Mouse (Mus musculus): ENCODE data around the gene Fignl2. TPM values are rescaled to one million over a fixed set of nuclear protein-coding genes. Genes with fewer than 3 reads are reported as not detected.

The Fignl2 gene
- total RNA-seq, 1 experiment from 2014 or later = not detected

DNA sequence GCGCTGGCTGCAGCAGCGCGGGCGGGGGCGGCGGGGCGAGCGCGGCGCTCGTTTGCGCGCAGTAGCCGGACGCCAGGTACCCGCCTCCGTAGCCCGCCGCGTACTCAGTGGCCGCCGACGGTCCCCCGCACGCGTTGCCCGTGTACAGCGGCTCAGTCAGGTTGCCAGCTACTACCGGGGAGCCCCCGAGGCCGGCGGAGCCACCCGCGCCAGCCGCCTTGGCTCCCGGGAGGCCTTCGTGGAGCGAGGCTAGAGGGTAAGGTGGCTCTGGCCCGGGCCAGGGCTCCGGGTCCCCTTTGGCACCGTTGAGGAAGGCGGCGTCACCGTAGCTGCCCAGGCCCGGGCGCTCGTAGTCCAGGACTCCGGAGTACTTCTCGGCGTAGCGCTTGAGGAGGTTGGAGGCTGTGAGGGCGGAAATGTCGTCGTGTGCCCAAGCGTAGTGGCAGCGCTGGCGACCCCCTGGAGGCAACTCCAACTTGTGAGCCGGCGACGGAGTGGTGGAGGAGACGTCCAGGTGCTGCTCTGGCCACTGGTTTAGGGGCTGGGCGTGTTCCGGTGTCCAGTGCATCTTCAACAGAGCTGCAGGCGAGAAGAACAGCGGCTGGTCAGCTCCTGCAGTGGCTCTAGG is 24.4 kb downstream of the Fignl2 start:
- ATAC-seq (replicated peaks in 1 of 2; ENCODE audit: insufficient read depth in 1 of 2, low FRiP score in 2 of 2, low TSS enrichment in 1 of 2, low read depth in 1 of 2, poor library complexity in 2 of 2, severe bottlenecking in 2 of 2) = no peak

DNA sequence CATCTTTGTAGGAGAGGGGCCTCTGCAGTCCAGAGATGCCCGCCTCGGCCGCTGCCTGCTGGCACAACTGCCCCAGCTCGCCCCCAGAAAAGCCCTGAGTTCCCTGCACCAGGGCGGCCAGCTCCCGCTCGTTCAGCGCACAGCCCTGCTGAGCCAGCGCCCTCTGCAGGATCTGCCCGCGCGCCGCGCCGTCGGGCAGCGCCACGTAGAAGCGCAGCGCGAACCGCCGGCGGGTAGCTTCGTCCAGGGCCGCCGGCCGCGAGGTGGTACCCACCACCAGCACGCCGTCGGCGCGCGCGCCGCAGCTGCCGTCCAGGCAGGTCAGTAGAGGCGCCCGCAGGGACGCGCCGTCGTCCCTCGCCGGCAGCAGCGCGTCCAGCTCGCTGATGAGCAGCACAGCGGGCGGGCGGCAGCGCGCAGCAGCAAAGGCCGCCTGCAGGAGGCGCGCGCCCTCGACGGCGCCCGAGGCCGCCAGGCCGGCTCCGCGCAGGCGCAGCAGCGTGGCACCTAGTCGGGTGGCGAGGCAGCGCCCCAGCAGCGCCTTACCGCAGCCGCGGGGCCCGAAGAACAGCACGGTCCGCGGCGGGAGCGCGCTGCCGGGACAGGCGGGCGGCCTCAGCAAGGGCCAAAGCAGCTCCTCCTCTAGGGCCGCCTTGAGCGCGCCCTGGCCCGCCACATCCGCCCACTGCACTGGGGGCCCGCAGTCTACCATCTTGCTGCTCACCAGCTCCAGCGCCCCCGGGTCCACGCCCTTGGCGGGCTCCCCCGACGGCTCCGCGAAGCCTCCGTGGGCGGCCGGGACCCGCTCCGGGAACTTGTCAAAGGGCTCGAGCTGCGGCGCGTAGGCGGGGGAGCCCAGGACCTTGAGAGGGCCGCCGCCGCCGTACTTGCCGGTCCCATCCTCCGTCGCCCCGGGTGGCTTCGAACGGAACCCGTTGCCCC is 25.5 kb downstream of the Fignl2 start:
- no peak for ATAC-seq (replicated peaks in 1 of 2; ENCODE audit: insufficient read depth in 1 of 2, low FRiP score in 2 of 2, low TSS enrichment in 1 of 2, low read depth in 1 of 2, poor library complexity in 2 of 2, severe bottlenecking in 2 of 2)

DNA sequence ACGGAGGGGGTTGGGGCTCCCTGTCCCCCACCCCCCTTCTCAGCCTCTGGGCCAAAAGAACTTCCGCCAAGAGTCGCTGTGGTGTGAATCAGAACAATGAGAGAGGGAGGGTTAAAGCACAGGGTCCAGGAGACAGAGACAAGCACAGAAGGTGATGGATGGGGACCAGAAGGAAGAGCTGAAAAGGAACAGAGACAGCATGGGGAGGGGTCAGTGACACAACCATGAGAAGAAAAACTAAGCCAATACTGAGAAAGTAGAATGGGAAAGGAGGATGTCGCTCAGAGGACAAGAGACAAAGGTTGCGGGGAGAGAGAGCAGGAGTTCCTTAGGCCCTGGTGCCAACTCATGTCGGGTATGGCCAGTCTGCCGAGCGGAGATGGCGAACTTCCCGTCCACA is 26.5 kb downstream of the Fignl2 start:
- ATAC-seq (replicated peaks in 1 of 2; ENCODE audit: insufficient read depth in 1 of 2, low FRiP score in 2 of 2, low TSS enrichment in 1 of 2, low read depth in 1 of 2, poor library complexity in 2 of 2, severe bottlenecking in 2 of 2) = no peak

DNA sequence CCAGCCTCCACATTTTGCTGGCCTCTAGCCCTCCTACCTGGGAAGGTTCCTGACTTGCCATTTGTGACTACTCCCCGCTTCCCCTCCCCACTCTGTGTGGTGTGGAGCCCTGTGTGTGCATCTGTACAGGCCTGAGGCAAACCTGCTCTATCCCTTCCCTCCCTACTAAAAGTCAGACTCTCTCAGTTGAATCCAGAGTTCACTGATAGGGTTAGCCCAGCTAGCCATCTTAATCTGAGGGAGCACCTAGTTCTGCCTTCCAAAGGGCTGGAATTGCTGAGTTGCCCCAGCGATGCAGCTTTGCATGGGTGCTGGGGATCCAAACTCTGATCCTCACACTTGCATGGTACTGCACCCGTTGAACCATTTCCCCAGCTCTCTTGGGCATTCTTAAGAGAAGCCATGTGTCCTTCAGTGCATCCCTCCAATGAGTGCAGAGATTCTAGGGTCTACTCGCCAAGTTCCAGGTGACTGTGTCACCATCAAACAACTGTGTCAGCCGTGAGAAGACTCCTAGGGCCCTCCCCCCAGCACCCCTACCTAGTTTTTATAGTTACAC is 29.9 kb downstream of the Fignl2 start:
- no peak for ATAC-seq (replicated peaks in 1 of 2; ENCODE audit: insufficient read depth in 1 of 2, low FRiP score in 2 of 2, low TSS enrichment in 1 of 2, low read depth in 1 of 2, poor library complexity in 2 of 2, severe bottlenecking in 2 of 2)

DNA sequence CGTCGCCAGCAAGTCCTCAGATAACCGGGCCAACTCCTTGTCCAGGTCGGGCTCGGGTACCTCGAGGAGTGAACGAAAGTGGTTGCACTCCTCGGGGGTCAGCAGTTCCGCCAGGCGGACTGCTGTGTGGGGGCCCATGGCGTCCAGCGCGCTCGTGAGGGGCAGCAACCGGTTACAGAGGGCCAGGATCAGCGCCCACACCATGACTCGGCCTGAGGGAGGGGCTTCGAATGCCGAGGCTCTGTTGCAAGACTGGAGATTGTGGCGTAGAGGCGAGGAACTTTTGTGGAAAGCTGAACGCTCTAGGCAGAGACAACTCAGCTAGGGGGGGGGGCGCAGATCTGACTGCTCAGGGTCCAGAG is 31.2 kb downstream of the Fignl2 start, which contains the start of gene Gm47841:
Gm47841 (minus strand) TSS at position 204 of the 362 bp plus-strand sequence.
- ATAC-seq (replicated peaks in 1 of 2; ENCODE audit: insufficient read depth in 1 of 2, low FRiP score in 2 of 2, low TSS enrichment in 1 of 2, low read depth in 1 of 2, poor library complexity in 2 of 2, severe bottlenecking in 2 of 2) = no peak

DNA sequence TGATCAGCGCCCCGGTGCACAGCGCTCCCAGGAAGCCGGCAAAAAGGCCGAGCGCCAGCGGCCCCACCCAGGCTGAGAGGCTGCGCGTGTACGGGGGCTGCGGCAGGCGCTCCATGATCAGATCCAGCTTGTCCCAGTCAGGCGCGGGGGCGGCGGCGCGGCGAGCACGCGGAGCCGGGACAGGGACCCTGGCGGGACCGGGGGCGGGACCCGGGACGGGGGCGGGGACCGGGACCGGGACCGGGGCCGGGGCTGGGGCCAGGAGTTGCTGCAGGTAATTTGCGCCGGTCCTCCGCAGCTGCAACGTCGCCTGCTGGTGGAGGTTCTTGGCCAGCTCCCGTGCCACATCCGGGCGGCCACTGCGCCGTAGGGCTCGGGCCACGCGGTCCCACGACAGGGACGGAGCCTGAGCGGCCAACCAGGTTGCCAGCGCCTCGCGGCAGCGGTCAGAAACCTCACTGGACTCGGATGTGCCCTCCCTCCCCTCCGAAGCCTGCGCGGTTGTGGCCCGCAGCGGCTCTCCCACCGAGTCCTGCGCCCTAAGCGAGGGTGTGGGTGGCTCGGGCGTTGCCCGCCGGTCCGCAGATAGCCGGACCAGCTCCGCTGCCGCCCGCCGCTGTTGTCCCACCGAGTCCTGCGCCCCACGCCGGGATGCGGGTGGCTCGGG is 31.7 kb downstream of the Fignl2 start:
- ATAC-seq (replicated peaks in 1 of 2; ENCODE audit: insufficient read depth in 1 of 2, low FRiP score in 2 of 2, low TSS enrichment in 1 of 2, low read depth in 1 of 2, poor library complexity in 2 of 2, severe bottlenecking in 2 of 2) = no peak

DNA sequence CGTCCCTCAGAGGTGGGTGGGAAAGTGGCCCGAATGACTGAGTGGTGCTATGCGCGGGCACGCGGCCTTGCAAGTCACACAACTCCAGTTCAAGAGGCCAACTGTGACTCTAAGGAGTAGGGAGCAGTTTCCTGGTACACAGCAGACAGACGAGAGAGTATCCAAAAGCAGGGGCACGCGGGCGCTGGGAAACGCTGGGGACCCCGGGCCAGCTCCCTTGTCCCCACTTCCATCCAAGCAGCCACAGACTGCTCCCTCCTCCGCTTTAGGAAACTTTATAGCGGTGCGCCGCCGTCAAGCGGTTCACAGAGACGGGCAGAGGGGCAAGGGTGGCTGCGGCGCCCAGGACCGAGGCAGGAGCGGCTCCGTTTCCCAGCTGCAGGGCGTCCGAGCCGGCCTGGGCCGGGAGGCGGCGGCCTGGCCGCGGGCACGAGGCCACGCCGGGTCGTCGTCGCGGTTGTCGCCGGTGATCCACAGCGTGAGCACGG is 32.3 kb downstream of the Fignl2 start:
- no peak for ATAC-seq (replicated peaks in 1 of 2; ENCODE audit: insufficient read depth in 1 of 2, low FRiP score in 2 of 2, low TSS enrichment in 1 of 2, low read depth in 1 of 2, poor library complexity in 2 of 2, severe bottlenecking in 2 of 2)

DNA sequence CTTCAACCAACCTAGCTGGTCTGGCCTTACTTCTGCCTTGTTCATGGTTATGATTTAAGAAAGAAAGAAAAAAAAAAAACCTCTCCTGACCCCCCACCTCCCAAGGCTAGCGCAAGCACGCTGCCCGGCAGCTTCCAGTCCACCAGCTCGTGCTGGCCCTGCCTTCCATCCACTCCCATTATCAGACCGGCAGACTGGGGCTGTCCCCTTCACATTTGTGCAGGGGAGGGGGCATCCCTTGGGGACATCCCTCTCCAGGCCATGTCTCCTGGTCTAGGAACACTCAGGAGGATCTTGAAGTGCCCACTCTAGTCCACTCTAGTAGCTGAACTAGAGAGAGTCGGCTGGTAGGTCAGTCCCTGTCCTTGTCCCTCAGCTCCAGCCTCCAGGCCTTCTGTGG is 33.8 kb downstream of the Fignl2 start:
- ATAC-seq (replicated peaks in 1 of 2; ENCODE audit: insufficient read depth in 1 of 2, low FRiP score in 2 of 2, low TSS enrichment in 1 of 2, low read depth in 1 of 2, poor library complexity in 2 of 2, severe bottlenecking in 2 of 2) = no peak

DNA sequence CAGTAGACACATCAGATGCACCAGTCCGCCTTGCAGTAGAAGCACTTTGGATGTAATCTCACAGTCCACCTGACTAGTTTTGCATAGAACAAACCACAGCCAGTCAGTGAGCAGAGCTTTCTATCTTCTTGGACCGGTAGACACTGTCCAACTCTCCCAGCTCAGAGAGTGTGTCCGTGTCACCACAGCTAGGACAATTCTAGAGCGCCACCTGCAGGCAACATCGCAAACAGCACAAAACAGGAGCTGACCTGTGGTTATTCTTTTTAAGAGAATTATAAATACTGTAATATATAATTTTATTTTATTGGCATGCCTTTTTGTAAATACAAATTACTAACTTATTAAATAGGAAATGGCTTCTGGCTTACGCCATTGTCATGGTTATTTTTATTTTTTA is 35.8 kb downstream of the Fignl2 start:
- ATAC-seq (replicated peaks in 1 of 2; ENCODE audit: insufficient read depth in 1 of 2, low FRiP score in 2 of 2, low TSS enrichment in 1 of 2, low read depth in 1 of 2, poor library complexity in 2 of 2, severe bottlenecking in 2 of 2) = no peak

DNA sequence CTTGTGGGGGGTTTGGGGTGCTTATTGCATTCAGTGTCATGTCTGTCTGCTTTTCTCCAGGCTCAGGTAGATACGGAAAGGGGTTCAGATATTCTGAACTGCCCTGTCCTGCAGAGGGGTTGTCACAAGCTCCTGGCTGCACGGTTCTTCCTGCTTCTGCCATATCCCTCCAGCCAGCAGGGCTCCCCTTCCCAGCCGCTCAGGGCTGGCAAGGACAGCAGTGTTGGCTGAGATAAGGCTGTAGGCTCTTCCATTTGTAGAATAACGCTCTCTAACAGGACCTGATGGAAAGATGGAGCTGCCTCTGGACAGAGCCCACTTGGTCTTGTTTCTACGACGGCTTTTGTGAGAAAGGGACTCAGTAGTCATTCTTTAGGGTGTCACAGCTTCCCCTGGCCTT is 36.4 kb downstream of the Fignl2 start:
- no peak for ATAC-seq (replicated peaks in 1 of 2; ENCODE audit: insufficient read depth in 1 of 2, low FRiP score in 2 of 2, low TSS enrichment in 1 of 2, low read depth in 1 of 2, poor library complexity in 2 of 2, severe bottlenecking in 2 of 2)

DNA sequence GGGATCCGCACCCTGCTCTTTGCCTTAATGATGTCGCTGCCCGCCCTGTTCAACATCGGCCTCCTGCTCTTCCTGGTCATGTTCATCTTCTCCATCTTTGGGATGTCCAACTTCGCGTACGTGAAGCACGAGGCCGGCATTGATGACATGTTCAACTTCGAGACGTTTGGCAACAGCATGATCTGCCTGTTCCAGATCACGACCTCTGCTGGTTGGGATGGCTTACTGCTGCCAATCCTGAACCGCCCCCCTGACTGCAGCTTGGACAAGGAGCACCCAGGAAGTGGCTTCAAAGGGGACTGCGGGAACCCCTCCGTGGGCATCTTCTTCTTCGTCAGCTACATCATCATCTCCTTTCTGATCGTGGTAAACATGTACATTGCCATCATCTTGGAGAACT is 38.7 kb downstream of the Fignl2 start:
- no peak for ATAC-seq (replicated peaks in 1 of 2; ENCODE audit: insufficient read depth in 1 of 2, low FRiP score in 2 of 2, low TSS enrichment in 1 of 2, low read depth in 1 of 2, poor library complexity in 2 of 2, severe bottlenecking in 2 of 2)

DNA sequence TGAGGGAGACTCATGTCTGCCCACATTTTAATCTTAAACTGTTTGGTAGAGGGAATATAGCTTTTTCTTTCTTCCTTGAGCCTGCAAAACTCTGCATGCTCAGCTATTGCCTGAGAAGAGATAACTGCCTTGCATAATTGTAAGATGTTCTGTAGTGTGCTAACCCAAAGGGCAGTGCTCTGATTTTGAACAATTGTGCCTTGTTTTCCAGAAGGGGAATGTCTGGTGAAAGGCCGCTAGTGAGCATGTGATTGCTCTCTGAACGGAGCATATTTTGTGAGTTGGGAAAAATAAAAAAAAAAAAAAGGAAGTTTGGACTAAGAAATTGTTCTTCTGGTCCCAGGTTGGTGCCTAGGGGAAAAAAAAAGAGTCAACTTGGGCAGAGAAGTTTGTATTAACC is 49.4 kb downstream of the Fignl2 start:
- ATAC-seq (replicated peaks in 1 of 2; ENCODE audit: insufficient read depth in 1 of 2, low FRiP score in 2 of 2, low TSS enrichment in 1 of 2, low read depth in 1 of 2, poor library complexity in 2 of 2, severe bottlenecking in 2 of 2) = no peak

DNA sequence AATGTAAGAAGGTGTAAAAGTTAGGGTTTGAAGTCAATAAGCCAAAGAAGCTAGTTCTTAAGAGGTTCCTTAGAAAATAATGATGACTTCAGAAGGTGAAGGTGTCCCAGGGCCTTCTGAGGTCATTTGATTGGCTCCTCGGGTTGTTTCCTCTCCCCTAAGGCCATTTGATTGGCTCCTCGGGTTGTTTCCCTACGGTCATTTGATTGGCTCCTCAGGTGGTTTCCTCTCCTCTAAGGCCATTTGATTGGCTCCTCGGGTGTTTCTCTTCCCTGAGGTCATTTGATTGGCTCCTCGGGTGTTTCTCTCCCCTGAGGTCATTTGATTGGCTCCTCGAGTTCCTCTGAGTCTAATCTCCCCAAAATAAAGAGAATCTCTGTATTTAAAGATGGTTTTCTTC is 67.0 kb downstream of the Fignl2 start:
- no peak for ATAC-seq (replicated peaks in 1 of 2; ENCODE audit: insufficient read depth in 1 of 2, low FRiP score in 2 of 2, low TSS enrichment in 1 of 2, low read depth in 1 of 2, poor library complexity in 2 of 2, severe bottlenecking in 2 of 2)

DNA sequence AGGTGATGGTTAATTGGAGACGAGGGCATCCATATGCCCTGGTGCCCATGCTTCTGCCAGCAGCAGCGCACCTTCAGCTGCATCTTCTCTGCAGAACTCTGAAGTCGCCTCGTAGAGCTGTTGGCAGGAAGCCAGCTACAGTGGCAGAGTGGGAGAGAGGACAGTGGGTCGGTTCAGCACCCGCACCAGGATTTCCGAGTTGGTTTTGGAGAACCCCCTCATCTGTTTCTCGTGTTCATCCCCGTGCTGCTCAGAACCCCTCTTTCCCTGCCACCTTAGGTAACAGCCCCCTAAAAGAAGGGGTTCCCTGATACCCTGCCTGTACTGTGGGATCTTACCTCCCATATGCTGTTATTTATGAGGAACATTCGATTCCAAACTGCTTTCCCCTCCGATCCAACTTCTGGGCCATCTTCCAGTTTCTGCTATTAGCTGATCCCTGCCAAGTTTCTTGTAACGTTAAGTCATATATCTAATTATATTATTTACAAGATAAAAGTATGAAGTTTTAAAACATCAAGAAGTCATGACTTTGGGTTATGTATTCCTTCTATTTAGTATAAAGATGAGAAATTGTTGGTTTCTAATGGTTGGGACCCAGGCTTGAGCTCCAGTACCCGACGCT is 69.9 kb downstream of the Fignl2 start:
- ATAC-seq (replicated peaks in 1 of 2; ENCODE audit: insufficient read depth in 1 of 2, low FRiP score in 2 of 2, low TSS enrichment in 1 of 2, low read depth in 1 of 2, poor library complexity in 2 of 2, severe bottlenecking in 2 of 2) = no peak

DNA sequence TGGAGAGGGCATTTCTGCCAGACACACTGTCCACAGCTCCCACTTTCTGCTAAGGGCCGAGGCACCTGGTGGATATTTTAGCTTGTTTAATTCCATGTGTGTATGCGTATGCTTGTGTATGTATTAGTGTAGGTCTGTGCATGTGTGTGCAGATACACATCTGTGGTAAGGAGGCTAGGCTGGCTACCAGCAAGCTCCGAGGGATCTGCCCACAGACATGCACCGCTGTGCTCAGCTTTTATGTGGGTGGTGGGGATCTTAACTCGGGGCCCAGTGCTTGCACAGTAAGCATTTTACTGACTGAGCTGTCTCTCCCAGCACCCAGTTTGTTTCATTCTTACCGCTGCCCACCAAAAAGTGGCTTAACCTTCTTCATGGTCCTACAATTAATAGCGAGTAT is 71.1 kb downstream of the Fignl2 start:
- ATAC-seq (replicated peaks in 1 of 2; ENCODE audit: insufficient read depth in 1 of 2, low FRiP score in 2 of 2, low TSS enrichment in 1 of 2, low read depth in 1 of 2, poor library complexity in 2 of 2, severe bottlenecking in 2 of 2) = no peak

DNA sequence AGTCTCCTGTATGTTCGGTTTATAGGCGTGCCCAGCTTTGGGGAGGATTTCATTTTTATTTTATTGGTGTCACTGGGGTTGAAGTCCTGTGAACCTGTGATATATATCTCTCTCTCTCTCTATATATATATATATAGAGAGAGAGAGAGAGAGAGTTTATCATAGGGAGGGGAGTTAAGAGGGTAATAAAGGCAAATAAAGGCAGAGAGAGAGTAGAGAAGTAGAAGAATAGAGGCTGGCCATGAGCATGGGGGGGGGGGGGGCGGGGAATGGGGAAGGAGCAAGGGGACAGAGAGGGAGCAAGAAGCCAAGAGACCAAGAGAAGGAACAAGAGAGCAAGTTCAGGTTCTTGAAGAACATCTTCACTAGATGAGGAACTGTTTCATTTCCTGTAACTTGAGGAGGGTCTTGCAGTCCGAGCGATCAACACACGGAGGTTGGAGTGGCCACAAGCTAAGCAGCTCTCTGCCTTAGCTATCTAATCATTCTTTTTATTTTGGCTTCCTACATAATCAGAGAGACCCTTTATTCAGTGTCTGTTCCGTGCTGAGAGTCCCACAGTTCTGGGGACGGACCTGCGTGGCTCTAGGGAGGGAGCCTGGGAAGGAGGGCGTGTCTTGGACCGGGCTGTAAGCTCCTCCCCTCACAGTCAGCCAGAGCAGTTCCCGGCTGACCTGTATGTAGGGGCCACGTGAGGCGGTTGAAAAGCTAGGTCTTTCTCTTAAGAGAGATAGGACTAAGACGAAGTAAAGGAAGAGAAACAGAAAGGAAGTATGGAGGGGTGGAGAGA is 71.9 kb downstream of the Fignl2 start:
- peak; percentile 79 to 92 for ATAC-seq (replicated peaks in 1 of 2; ENCODE audit: insufficient read depth in 1 of 2, low FRiP score in 2 of 2, low TSS enrichment in 1 of 2, low read depth in 1 of 2, poor library complexity in 2 of 2, severe bottlenecking in 2 of 2)

DNA sequence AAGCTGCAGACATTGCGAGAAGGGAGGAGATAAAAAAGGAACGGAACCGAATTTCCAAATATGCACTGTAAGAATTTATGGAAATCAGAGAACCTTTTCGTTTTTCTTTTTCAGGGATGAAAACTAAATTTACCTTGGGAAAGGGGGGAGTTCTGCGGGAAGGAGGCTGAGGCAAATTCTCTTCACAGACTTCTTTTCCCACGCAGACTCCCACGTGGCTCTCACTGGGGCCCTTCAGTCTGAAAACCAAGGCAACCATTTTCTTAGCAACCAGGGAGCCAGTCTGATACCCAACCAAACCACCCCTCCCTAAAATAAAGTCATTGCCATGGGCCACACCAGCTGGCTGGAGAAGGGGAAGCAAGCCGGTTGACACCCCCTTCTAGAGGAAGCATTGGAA is 72.7 kb downstream of the Fignl2 start:
- no peak for ATAC-seq (replicated peaks in 1 of 2; ENCODE audit: insufficient read depth in 1 of 2, low FRiP score in 2 of 2, low TSS enrichment in 1 of 2, low read depth in 1 of 2, poor library complexity in 2 of 2, severe bottlenecking in 2 of 2)

All from hematopoietic stem cell, adult 5-6 weeks (primary cell).